Mouse (Mus musculus): Measurements from ENCODE around the gene Lrrc75b.

DNA sequence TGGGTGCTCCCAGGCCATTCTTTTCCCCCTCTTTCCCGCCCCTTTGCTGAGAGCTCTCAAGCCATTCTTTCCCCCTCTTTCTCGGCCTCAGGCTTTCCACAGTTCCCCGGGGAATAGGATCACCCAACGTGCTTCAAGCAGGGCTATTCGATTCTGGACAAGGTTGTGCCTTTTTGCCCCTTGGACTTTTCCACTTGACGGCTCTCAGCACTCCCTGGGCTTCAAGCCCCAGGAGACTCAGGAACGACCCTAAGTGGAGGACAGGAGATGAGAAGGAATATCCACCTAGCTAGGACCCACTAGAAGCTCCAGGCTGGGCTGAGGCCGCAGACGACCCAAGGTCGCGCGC, 43.4 kb downstream of the Lrrc75b start:
- TF ChIP-seq POLR2A (IDR thresholded peaks at IDR 0.05; ENCODE audit: extremely low read depth, insufficient read depth, low read length) (no peak), CTCF (IDR thresholded peaks at IDR 0.05; ENCODE audit: extremely low read depth, insufficient read depth, low read length) (no peak)
